ENCODE assay signal across 10 mouse cellular contexts in the genomic region with DNA sequence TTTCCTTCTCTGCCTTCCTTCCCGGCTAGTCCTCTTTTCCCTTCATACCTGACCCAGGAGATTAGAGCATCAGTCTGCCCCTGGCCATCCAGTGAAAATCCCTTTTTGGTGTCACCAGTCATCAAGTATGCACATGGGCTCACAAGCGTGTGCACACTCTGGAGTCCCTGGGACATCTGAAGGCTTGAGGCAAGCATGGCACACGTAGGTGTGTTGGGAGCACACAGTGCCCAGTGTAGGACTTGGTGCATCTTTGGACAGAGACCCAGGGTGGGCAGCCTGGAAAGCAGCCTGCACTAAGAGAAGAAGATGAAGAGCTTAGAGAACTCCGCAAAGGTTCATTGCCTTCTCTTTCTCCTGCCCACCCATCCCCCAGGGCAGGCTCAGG. TPM values are rescaled to one million over a fixed set of nuclear protein-coding genes. Genes with fewer than 3 reads are reported as not detected.
DNase-seq lines count a peak whose midpoint lies in the region; ATAC-seq and TF ChIP-seq lines count a peak whose summit lies in the region.
"Had no signal": no experiment of that assay in that cellular context is flagged by ENCODE, and none has a peak within 500 bp of the region (broad histone marks: within the 10 kb centered on the region; RNA-seq: fewer than 3 reads in every experiment).

No protein-coding gene starts in this region.

- DNase-seq in heart, adult 2 months = peak in 1 of 2 experiments; percentile 22
- no peak for DNase-seq in heart, postnatal 14 days
- peak; percentile 48 for DNase-seq in neural tube, embryonic 11.5 days (ENCODE audit: low spot score)
- DNase-seq in neural tube, embryonic 10.5 days (ENCODE audit: extremely low spot score, low spot score) = no peak
- no peak for DNase-seq in ovary, postnatal 10 days (ENCODE audit: low spot score)
- DNase-seq in left cerebral cortex, adult 9 months (ENCODE audit: low spot score in 2 of 2) = no peak
- no peak for DNase-seq in adrenal gland, postnatal 10 days
- DNase-seq: B cell, adult 2 months; lung, postnatal 14 days had no signal

- H3K4me3 ChIP-seq in heart, adult 2 months = peak overlapping the region; percentile 32
- H3K4me3 ChIP-seq in neural tube, embryonic 11.5 days (ENCODE audit: low read depth, low read length) = no peak overlapping the region
- no peak overlapping the region for H3K4me3 ChIP-seq in intestine, postnatal 0 days (ENCODE audit: low read depth, low read length)

- intact Hi-C loops in heart, adult 2 months (cut with DNase I) = no loop called here
- intact Hi-C loops in heart, postnatal 14 days (cut with DNase I) = no loop called here

- no peaks in the 10 kb centered on the region for H3K9me3 ChIP-seq in neural tube, embryonic 11.5 days (ENCODE audit: control insufficient read depth, low read length)
- H3K9me3 ChIP-seq in intestine, postnatal 0 days (ENCODE audit: control insufficient read depth) = no peaks in the 10 kb centered on the region

- WGBS in heart, adult 2 months = 50% methylated on average over 4 of the region's 4 CpGs
- WGBS in neural tube, embryonic 11.5 days = 13% methylated on average over 4 of the region's 4 CpGs
- 57% methylated on average over 4 of the region's 4 CpGs for WGBS in intestine, postnatal 0 days

- H3K27me3 ChIP-seq in heart, adult 2 months (ENCODE audit: control insufficient read depth, insufficient read depth, low read length) = no peaks in the 10 kb centered on the region
- 0 out of 2 replicates have a peak, but pooled peaks cover 3% of the 10 kb centered on the region for H3K27me3 ChIP-seq in neural tube, embryonic 11.5 days (ENCODE audit: control insufficient read depth, insufficient read depth, low read length)
- no peaks in the 10 kb centered on the region for H3K27me3 ChIP-seq in intestine, postnatal 0 days (replicated peaks; ENCODE audit: control insufficient read depth, insufficient read depth, low read length)

- peaks cover 6% of the 10 kb centered on the region; the same call in 1 of the 2 replicates for H3K4me1 ChIP-seq in heart, adult 2 months (ENCODE audit: control insufficient read depth, insufficient read depth, low read length)
- peaks cover 25% of the 10 kb centered on the region for H3K4me1 ChIP-seq in neural tube, embryonic 11.5 days (ENCODE audit: control insufficient read depth, insufficient read depth, low read length)
- H3K4me1 ChIP-seq in intestine, postnatal 0 days (replicated peaks; ENCODE audit: control insufficient read depth, insufficient read depth, low read length) = no peaks in the 10 kb centered on the region

- H3K36me3 ChIP-seq in heart, adult 2 months (ENCODE audit: control insufficient read depth, insufficient read depth, low read length) = no peaks in the 10 kb centered on the region
- no peaks in the 10 kb centered on the region for H3K36me3 ChIP-seq in neural tube, embryonic 11.5 days (ENCODE audit: control insufficient read depth, insufficient read depth, low read length)
- H3K36me3 ChIP-seq in intestine, postnatal 0 days (ENCODE audit: control insufficient read depth, insufficient read depth) = no peaks in the 10 kb centered on the region

- peak overlapping the region; percentile 14 for H3K9ac ChIP-seq in heart, adult 2 months (ENCODE audit: low read depth, low read length)
- no peak overlapping the region for H3K9ac ChIP-seq in neural tube, embryonic 11.5 days (ENCODE audit: low read length)
- H3K9ac ChIP-seq in intestine, postnatal 0 days (ENCODE audit: low read depth, low read length) = no peak overlapping the region

- H3K79me2 ChIP-seq in heart, adult 2 months (replicated peaks; ENCODE audit: control insufficient read depth, insufficient read depth, low read length) = no peaks in the 10 kb centered on the region

- TF ChIP-seq POLR2A in heart, adult 2 months (IDR thresholded peaks at IDR 0.05; ENCODE audit: insufficient read depth, low read depth, low read length) = no peak

- no peak for TF ChIP-seq EP300 in heart, adult 2 months (IDR thresholded peaks at IDR 0.05; ENCODE audit: insufficient read depth, low read depth, low read length)

- peak overlapping the region; percentile 84 for H3K27ac ChIP-seq in heart, adult 2 months
- peak overlapping the region; percentile 63; the same call in 1 of the 2 replicates for H3K27ac ChIP-seq in neural tube, embryonic 11.5 days (ENCODE audit: low read depth, low read length)
- peak overlapping the region; percentile 9; the same call in 1 of the 2 replicates for H3K27ac ChIP-seq in intestine, postnatal 0 days (ENCODE audit: low read depth, low read length)

- no peak; the same call in 1 of the 2 replicates for ATAC-seq in neural tube, embryonic 11.5 days (ENCODE audit: insufficient read depth, low FRiP score, low TSS enrichment)
- ATAC-seq in intestine, postnatal 0 days = no peak

- TF ChIP-seq CTCF in heart, adult 2 months (IDR thresholded peaks at IDR 0.05) = no peak
- no peak for TF ChIP-seq CTCF in intestine, postnatal 0 days (IDR thresholded peaks at IDR 0.05; ENCODE audit: low read depth)

- peak overlapping the region; percentile 3; the same call in 1 of the 2 replicates for H3K4me2 ChIP-seq in neural tube, embryonic 11.5 days (ENCODE audit: low read depth)
- H3K4me2 ChIP-seq in intestine, postnatal 0 days (replicated peaks; ENCODE audit: low read depth) = peak overlapping the region; percentile 86

RNA-seq across cellular contexts. Expression of a gene that starts 1.5 kb away (rescaled TPM):
- 100 to 1,000 TPM in 1 of 2 experiments, 10 to 100 TPM in 1; 87.4 to 100 TPM for total RNA-seq in heart, adult 2 months (2021)
- polyA plus RNA-seq in heart, adult 2 months (2012; rRNA removed) = 51.1 and 66.4 TPM in 2 replicates
- 100 to 1,000 TPM; 115 to 119 TPM for total RNA-seq in heart, postnatal 14 days (2021)
- 6.3 and 6.7 TPM in 2 replicates for polyA plus RNA-seq in neural tube, embryonic 11.5 days (2014; fragmentation: Nextera tagmentation; extraction: Ambion mirVana)
- 5.1 and 5.9 TPM in 2 replicates for polyA plus RNA-seq in intestine, postnatal 0 days (2015; fragmentation: Nextera tagmentation; extraction: Ambion mirVana)
- total RNA-seq in adrenal gland, postnatal 10 days (2021) = 10 to 100 TPM; 35.0 to 51.6 TPM

Comparison
In these comparisons a context has a peak if more than half of its experiments do, and no peak if none do; other contexts are left out.
1. H3K27ac ChIP-seq: peak in every context shown above with its lines; median percentile 84 in heart, adult 2 months; 63 in neural tube, embryonic 11.5 days; 9 in intestine, postnatal 0 days.